ENCODE assay signal across 12 mouse cellular contexts in the genomic region with DNA sequence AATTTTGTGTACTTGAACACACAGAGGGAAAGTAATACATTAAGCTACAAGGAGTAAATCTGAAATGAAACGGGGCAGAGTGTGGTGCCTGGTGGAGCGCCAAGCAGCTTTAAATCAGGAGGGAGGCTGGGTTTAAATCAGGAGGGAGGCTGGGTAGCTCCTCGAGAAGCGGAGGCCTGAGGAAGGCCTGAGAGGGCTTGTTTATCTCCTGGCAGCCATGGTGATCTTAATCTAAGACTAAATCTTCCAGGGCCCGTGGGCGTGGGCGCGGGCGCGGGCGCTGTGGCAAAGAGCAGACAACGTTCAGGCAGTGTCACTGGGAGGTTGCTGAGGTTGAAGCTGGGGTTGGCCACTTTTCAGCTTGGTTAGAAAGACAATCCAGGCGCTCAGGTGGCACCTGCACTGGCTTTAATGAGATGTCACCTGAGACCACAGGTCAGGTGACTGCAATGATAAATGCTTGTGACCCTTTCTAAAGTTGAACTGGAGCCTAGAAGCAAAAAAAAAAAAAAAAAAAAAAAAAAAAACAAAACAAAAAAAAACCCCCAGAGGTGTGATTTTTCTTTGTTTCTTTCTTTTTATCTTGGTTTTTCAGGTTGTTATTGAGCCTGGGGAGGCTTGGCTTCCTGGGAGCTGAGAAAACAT. TPM values are rescaled to one million over a fixed set of nuclear protein-coding genes. Genes with fewer than 3 reads are reported as not detected.
DNase-seq lines count a peak whose midpoint lies in the region; ATAC-seq and TF ChIP-seq lines count a peak whose summit lies in the region.
"Had no signal": no experiment of that assay in that cellular context is flagged by ENCODE, and none has a peak within 500 bp of the region (broad histone marks: within the 10 kb centered on the region; RNA-seq: fewer than 3 reads in every experiment).

No protein-coding gene starts in this region.

- peaks cover 3% of the 10 kb centered on the region; the same call in 1 of the 2 replicates for H3K4me1 ChIP-seq in heart, embryonic 15.5 days (replicated peaks)
- H3K4me1 ChIP-seq in lung, adult 2 months (ENCODE audit: control insufficient read depth, insufficient read depth, low read length), result no peaks in the 10 kb centered on the region; the same call in 1 of the 2 replicates
- peaks cover 8% of the 10 kb centered on the region; the same call in 1 of the 2 replicates for H3K4me1 ChIP-seq in liver, embryonic 12.5 days

- no peak for TF ChIP-seq POLR2A in lung, adult 2 months (IDR thresholded peaks at IDR 0.05; ENCODE audit: borderline replicate concordance, extremely low read depth, low read depth, low read length)

- no peak for DNase-seq in heart, postnatal 4 days
- peak; percentile 90 for DNase-seq in CD4-positive helper T cell, adult 2 months (ENCODE audit: low read depth, low spot score)
- DNase-seq in ZHBTc4 (ENCODE audit: low read depth, low spot score), result peak; percentile 48
- DNase-seq in lung, adult 2 months, result no peak
- no peak for DNase-seq in heart, adult 8-10 months (ENCODE audit: low spot score)
- DNase-seq: cerebellum, adult 11-12 months; forebrain, postnatal 0 days; kidney, adult 18-20 months had no signal

- H3K9me3 ChIP-seq in heart, embryonic 15.5 days (replicated peaks), result no peaks in the 10 kb centered on the region
- H3K9me3 ChIP-seq in liver, embryonic 12.5 days (replicated peaks), result no peaks in the 10 kb centered on the region
- H3K9me3 ChIP-seq: midbrain, embryonic 12.5 days had no signal

- H3K27me3 ChIP-seq in heart, embryonic 15.5 days, result no peaks in the 10 kb centered on the region
- H3K27me3 ChIP-seq in liver, embryonic 12.5 days (replicated peaks), result no peaks in the 10 kb centered on the region
- H3K27me3 ChIP-seq: midbrain, embryonic 12.5 days had no signal

- no peak for ATAC-seq in heart, embryonic 15.5 days (replicated peaks; ENCODE audit: insufficient number of reproducible peaks, insufficient read depth, low FRiP score, low read depth)
- peak; percentile 72 for ATAC-seq in megakaryocyte progenitor cell, adult 5-6 weeks (replicated peaks; ENCODE audit: poor library complexity)
- no peak for ATAC-seq in liver, embryonic 12.5 days
- ATAC-seq: forebrain, postnatal 0 days had no signal

- WGBS in heart, embryonic 15.5 days, result 61% methylated on average over 13 of the region's 13 CpGs
- 41% methylated on average over 13 of the region's 13 CpGs for WGBS in lung, adult 2 months
- 33% methylated on average over 13 of the region's 13 CpGs for WGBS in liver, embryonic 12.5 days (ENCODE audit: insufficient replicate concordance)

- no peak for TF ChIP-seq CTCF in lung, adult 2 months (IDR thresholded peaks at IDR 0.05; ENCODE audit: insufficient read depth, low read length)

- H3K4me3 ChIP-seq in heart, embryonic 15.5 days, result no peak overlapping the region
- no peak overlapping the region for H3K4me3 ChIP-seq in lung, adult 2 months (replicated peaks; ENCODE audit: extremely low read depth, low read depth, low read length)
- H3K4me3 ChIP-seq in liver, embryonic 12.5 days, result no peak overlapping the region
- H3K4me3 ChIP-seq: midbrain, embryonic 12.5 days had no signal

- no peaks in the 10 kb centered on the region for H3K36me3 ChIP-seq in heart, embryonic 15.5 days
- H3K36me3 ChIP-seq in liver, embryonic 12.5 days, result no peaks in the 10 kb centered on the region
- H3K36me3 ChIP-seq: midbrain, embryonic 12.5 days had no signal

- no peak overlapping the region for H3K27ac ChIP-seq in heart, embryonic 15.5 days
- no peak overlapping the region for H3K27ac ChIP-seq in liver, embryonic 12.5 days
- H3K27ac ChIP-seq: midbrain, embryonic 12.5 days had no signal

- H3K4me2 ChIP-seq in heart, embryonic 15.5 days, result 0 out of 2 replicates have a peak overlapping the region, but pooled peaks have one; percentile 25
- no peak overlapping the region for H3K4me2 ChIP-seq in liver, embryonic 12.5 days
- H3K4me2 ChIP-seq: midbrain, embryonic 12.5 days had no signal

- H3K9ac ChIP-seq in heart, embryonic 15.5 days, result no peak overlapping the region
- H3K9ac ChIP-seq in liver, embryonic 12.5 days, result no peak overlapping the region
- H3K9ac ChIP-seq: forebrain, postnatal 0 days; midbrain, embryonic 12.5 days had no signal

RNA-seq across cellular contexts. Expression of a gene that starts 22.2 kb away (rescaled TPM):
- 2.2 and 2.6 TPM in 2 replicates for polyA plus RNA-seq in heart, embryonic 15.5 days (2015; fragmentation: Nextera tagmentation; extraction: Ambion mirVana)
- 1 to 10 TPM; 2.4 TPM for total RNA-seq in heart, postnatal 4 days (2021)
- 1.6 and 3.9 TPM in 2 replicates for total RNA-seq in megakaryocyte progenitor cell, adult 5-6 weeks (2015)
- total RNA-seq in megakaryocyte progenitor cell, adult 5-6 weeks (2017), result 2.4 and 3.5 TPM in 2 replicates
- 42.6 and 47.2 TPM in 2 replicates for polyA plus RNA-seq in lung, adult 2 months (2012; rRNA removed)
- polyA plus RNA-seq in liver, embryonic 12.5 days (2016; fragmentation: Nextera tagmentation; extraction: Ambion mirVana), result 0.68 and 0.85 TPM in 2 replicates
- 1 to 10 TPM; 1.2 to 1.8 (median 1.5) TPM for total RNA-seq in heart, adult 8-10 months (2022)

RNA-seq across cellular contexts. Expression of a gene that starts 38.8 kb away (rescaled TPM):
- 1.6 and 2.0 TPM in 2 replicates for polyA plus RNA-seq in heart, embryonic 15.5 days (2015; fragmentation: Nextera tagmentation; extraction: Ambion mirVana)
- total RNA-seq in heart, postnatal 4 days (2021), result 1 to 10 TPM in 1 of 2 experiments, under 1 TPM in 1; 0.60 to 1.0 TPM
- total RNA-seq in megakaryocyte progenitor cell, adult 5-6 weeks (2015), result 0.07 and 1.5 TPM in 2 replicates
- 0.20 and 0.21 TPM in 2 replicates for total RNA-seq in megakaryocyte progenitor cell, adult 5-6 weeks (2017)
- 10.4 and 14.9 TPM in 2 replicates for polyA plus RNA-seq in lung, adult 2 months (2012; rRNA removed)
- polyA plus RNA-seq in liver, embryonic 12.5 days (2016; fragmentation: Nextera tagmentation; extraction: Ambion mirVana), result 0.62 and 0.77 TPM in 2 replicates
- under 1 TPM; 0.27 to 0.87 (median 0.50) TPM for total RNA-seq in heart, adult 8-10 months (2022)

Comparison
In these comparisons a context has a peak if more than half of its experiments do, and no peak if none do; other contexts are left out.
1. DNase-seq: peak in CD4-positive helper T cell, adult 2 months (single experiment) and ZHBTc4 (single experiment); none in heart, postnatal 4 days (single experiment), lung, adult 2 months (single experiment) and heart, adult 8-10 months (single experiment).